Mouse (Mus musculus) megakaryocyte progenitor cell, adult 5-6 weeks (primary cell): ENCODE results near the gene Grcc10. TPM values are rescaled to one million over a fixed set of nuclear protein-coding genes. Genes with fewer than 3 reads are reported as not detected.

Experiments used
- ATAC-seq: replicated peaks from 2 replicates; pipeline ENCODE4 v1.8.0; 2016; ENCODE audit warnings: mild to moderate bottlenecking, moderate TSS enrichment, inconsistent platforms; ENCODE audit not compliant: poor library complexity
- total RNA-seq, 2 experiments: library from RNA; stranded (forward) in 1 of 2; stranded (reverse) in 1 of 2; fragments of 157-497, 149-512 nt in 1 of 2; fragments of 200-1000 nt in 1 of 2; gene quantifications; 2 replicates each; pipeline versions ENCODE4 v1.2.3 to v1.2.4; 2015 to 2017

Grcc10 gene
- total RNA-seq, 2 experiments from 2014 or later = 133 to 179 TPM

DNA sequence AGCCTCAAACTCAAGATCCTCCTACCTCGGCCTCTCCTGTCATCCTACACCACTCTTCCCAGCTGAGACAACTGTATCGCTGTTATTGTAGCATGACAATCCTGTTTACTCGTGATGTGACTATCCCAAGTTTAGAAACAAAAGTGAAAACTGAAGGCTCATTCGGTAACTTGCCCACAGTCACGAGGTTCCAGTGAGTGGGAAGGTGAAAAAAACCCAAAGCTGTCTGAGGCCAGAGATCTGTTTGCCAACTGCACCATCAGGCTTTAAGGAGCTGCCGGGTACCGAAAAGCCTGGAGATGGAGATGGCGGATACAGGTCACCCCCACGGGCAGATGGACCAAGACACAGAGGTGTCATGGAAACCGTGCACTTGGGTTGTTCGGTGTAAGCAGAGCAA, 4.1 kb downstream of the Grcc10 start:
- ATAC-seq = no peak

- no peak for ATAC-seq
Measured at GRCm38 (mm10) chr6:124734417-124734816, 6.8 kb downstream of the Grcc10 start.

DNA sequence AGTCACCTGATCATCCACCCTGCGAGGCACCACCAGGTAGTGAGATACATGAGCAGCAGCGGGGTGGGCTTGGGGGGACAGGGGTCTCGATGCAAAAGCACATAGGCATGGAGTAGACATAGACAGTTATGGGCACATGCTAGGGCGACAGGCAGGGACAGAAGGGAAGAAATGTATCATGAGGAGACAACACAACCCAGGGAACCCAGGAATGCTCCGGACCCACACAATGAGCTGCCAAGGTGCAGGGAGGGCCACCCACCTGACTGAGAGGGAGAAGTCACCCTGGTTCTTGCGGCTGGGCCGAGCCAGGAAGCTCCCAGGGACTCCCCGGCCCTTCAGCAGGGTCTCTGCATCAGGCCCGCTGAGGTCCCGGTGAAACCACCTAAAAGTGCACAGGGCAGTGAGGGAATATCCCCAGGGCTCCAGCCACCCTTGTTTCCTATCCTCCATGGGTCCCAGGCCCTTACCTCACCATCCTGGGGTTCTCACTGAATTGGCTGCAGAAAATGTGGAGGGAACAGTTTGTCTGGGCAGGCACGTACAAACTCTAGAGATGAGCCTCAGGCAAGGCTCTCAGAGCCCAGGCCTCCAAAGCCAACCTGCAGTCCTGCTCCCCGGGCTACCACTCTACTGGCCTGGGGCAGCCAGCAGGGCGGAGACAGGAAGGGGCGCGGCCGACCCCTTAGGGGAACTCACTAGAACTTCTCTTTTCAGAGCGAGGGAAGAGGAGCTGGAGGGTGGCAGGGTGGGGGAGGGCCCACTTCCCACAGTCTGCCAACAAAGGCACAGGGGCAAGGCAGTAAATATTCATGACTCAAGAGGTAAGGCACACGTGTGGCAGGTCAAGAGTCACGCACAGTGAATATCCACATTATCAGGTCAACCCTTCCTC, 8.5 kb downstream of the Grcc10 start:
- peak; percentile 81 for ATAC-seq

GRCm38 (mm10) chr6:124731038-124731437, 10.1 kb downstream of the Grcc10 start:
- ATAC-seq = no peak

DNA sequence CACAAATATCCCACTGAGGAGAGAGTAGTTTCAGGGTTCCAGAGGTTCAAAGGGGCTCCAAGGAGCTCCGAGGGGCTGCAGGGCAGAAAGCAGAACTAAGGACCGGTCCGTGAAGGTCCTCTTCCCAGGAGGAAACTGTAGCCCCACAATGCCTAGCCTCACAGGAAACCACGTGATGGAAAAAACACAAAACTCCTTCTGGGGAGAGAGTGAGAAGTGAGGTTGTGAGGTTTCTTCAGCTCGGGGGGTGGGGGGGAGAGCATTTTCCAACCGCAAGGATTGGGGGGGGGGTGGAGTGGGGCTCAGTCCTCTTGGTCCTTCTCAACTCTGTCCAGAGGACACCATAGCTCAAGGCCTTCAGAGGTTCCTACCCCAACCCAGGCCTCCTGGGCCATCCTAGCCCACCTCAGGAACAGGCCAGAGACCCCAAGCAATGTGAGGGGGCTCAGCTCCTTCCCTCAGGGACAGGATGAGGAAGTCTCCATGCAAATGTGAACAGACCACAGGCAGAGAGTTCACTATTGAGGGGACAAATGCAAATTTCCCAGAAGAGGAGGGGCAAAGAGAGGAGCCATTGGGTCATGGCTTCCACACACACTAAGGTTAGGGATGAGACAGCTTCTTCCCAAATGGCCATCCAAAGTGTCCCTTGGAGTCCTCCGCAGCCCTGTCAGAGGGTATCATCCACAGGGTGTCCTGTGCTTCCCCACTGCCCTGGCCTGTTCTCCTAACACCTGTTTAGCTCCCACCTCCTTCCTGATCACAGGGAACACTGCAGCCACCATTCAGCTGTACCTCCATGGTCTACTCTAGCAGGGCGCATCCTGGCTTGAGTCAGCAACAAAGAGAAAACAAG, 11.1 kb downstream of the Grcc10 start:
- ATAC-seq = peak; percentile 65

- ATAC-seq = no peak
Measured at GRCm38 (mm10) chr6:124728621-124729020, 12.6 kb downstream of the Grcc10 start.

- 0 out of 2 replicates have a peak, but pooled peaks have one; percentile 14 for ATAC-seq
Measured at GRCm38 (mm10) chr6:124724472-124724871, 16.7 kb downstream of the Grcc10 start.

- ATAC-seq = peak; percentile 56
Measured at GRCm38 (mm10) chr6:124723541-124723940, 17.6 kb downstream of the Grcc10 start.

- peak; percentile 7; the same call in 1 of the 2 replicates for ATAC-seq
Measured at GRCm38 (mm10) chr6:124722876-124723473, 18.2 kb downstream of the Grcc10 start.

- ATAC-seq = peak; percentile 26
Measured at GRCm38 (mm10) chr6:124720904-124721303, 20.3 kb downstream of the Grcc10 start.

GRCm38 (mm10) chr6:124719354-124719978, 21.7 kb downstream of the Grcc10 start:
- peak; percentile 17 for ATAC-seq

DNA sequence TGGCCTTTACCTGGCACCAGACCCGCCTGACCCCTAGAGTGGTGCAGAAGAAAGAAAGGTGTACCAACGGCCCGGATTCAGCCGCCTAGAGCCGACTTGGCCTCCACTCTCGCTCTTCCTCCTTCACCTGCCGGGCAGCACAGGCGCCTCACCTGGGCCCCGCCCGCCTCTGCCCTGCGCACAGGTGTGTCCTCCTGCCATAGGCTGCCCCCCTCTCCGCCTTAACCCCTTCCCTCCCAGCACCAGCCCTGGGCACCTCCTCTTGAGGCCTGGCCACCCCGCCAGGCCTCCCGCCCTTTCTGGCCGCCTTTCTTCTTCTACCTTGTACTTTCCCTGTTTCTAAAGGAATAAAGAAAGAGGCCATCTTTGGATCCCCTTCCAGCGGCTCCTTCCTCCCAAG, 22.5 kb downstream of the Grcc10 start:
- no peak for ATAC-seq

DNA sequence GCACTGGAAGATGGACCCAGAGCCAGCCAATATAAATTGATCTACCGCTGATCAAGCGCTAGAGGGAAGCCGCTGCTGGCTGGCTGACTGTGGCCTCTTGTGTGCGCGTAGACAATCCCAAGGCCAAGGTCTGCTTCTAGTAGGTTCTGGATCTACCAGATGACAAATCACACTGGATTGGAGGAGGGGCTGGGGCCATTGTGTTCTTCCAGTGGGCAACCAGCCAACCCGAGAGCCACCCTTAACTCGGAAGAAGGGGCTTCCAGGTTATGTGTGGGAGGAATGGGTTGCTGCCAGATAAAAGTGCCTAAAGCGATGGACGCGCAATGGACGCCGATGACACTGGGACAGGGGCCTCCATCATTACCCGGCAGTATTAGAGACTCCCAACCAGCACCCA, 23.2 kb downstream of the Grcc10 start:
- no peak for ATAC-seq

DNA sequence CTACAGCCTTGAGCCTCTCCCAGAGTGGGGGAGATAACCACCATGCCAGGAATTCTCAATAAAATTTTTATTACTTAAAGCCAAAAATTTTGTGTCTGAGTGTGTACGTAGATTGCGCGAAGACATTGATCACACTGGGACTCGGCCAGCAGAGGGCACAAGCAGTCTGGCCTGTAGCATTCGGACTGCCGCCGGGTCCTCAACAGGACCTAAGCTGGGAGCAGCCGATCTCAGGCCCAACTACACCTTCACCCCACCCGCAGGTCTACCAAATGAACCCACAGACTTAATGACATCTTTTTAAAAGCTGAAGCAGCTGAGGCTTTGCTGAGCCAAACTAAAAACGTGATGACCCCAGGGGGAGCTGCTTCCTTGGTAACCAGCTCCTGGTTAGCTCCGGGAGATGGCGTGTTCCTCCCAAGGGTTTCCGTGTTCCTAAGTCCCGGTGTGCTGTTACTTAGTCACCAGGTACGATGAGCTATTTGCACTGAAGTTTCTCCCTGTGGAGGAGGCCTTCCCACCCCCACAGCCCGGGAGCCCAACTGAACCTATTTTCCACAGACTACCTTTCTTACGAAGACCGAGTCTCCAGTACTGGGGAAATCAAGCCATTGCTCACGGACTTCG, 24.2 kb downstream of the Grcc10 start:
- peak; percentile 40 for ATAC-seq

DNA sequence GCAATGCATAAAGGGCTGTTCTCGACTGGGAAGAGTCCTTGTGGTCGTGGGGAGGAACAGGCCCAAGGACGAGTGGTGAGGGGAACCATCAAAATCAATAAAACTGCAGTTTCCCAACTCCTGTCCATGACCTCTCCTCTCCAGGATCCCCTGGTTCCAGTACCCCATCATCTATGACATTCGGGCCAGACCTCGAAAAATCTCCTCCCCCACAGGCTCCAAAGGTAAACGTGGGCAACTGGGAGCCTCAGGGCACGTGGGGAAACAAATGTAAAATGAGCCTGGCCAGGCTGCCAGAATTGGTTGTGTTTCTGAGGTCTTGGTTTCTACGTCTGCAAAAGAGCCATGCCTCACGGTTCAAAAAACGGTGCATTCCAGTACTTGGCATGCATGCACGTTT, 28.3 kb downstream of the Grcc10 start:
- no peak for ATAC-seq

DNA sequence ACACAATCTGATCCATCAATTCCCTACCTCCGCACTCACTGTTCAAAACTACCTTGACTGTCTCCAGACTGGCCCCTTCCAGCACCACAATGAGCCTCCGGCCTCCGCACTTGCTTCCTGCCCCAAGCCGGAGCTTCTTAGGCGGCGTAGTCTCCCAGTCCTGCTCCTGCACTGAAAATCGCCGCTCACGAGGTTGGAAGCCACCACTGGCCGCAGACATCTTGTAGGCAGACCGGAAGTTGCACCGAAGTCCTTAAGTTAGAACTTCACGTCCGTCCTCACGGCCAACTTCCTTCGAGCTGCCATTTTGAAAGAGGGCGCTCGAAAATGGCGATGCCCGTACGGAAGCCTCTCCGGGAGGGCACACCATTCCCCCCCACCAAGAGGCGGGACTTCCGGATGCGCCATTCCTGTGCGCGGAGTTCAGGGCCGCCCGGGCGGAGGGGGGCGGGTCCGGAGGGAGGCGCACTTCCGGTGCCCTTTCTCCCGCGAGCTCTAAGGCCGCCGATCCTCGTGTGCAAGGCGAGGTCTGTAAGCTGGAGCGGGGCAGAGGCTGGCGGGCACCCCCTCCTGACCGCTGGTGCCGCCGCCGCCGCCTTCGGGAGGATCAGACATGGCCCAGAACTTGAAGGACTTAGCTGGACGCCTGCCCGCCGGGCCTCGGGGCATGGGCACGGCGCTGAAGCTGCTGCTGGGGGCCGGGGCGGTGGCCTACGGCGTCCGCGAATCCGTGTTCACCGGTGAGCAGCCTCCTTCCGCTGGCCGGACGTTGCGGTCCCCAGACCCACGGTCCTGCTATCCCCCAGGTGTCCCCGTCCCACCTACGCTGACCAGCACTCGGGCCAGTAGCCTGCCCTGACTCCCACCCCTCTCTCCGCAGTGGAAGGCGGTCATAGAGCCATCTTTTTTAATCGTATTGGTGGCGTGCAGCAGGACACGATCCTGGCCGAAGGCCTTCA, 29.1 kb downstream of the Grcc10 start, which contains the start of the genes Emg1 and Phb2:
Gene Emg1, minus strand, starts transcription at position 355 of the 959 bp plus-strand sequence.
Gene Phb2, plus strand, starts transcription at position 513 of the 959 bp plus-strand sequence.
- peak; percentile 90 for ATAC-seq

DNA sequence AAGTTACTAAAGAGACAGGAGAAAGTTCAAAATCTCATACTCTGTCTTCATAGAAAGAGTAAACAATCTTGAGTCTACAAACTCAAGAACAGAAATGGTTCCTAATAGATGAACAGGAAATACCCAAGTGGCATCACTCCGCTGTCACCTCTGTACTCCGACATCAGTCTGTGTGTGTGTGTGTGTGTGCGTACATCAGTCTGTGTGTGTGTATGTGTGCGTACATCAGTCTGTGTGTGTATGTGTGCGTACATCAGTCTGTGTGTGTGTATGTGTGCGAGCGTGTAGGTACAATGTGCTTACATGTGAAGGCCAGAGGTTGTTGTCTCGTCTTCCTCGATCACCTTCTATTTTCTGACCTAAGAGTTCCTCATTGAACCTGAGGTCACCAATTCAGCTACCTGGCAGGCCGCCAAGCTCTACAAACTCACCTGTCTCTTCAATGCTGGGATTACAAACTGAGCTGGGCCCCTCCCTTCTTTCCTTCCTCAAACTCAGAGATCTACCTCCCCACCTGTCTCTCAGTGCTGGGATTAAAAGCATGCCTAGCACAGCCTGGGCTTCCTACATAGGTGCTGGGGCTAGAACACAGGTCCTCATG, 32.8 kb downstream of the Grcc10 start:
- ATAC-seq = no peak

DNA sequence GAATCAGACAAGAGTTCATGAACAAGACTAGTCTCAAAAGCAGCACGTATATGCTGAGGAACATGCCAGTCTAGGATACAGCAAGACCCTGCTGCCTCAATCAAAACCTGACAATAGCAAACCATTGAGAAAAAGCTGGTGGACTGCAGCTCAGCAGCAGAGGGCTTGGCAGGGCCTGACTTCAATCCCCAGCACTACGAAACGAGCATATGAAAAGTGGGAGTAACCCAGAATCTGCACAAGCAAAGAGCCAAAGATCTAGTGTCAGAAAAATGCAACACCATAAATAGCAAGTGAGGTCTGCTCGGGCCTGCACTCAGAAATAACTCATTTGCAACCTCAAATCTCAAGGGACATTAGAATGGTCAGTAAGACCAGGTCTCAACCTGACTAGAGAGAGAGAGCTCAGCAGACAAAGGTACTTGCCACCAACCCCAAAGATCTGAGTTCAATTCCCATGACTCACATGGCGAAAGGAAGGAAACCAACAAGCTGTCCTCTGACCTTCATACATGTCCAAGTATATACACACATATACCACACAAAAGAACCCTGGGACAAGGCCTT, 35.0 kb downstream of the Grcc10 start:
- no peak for ATAC-seq
